Mouse (Mus musculus) skeletal muscle tissue, adult 2 months (tissue): Measurements from ENCODE around the gene Hsd17b11.

Source experiments
- DNase-seq: peaks from one replicate; pipeline ENCODE4 v3.0.0-alpha.2; 2012; ENCODE audit warnings: low read depth, low spot score

Gene Hsd17b11

DNA sequence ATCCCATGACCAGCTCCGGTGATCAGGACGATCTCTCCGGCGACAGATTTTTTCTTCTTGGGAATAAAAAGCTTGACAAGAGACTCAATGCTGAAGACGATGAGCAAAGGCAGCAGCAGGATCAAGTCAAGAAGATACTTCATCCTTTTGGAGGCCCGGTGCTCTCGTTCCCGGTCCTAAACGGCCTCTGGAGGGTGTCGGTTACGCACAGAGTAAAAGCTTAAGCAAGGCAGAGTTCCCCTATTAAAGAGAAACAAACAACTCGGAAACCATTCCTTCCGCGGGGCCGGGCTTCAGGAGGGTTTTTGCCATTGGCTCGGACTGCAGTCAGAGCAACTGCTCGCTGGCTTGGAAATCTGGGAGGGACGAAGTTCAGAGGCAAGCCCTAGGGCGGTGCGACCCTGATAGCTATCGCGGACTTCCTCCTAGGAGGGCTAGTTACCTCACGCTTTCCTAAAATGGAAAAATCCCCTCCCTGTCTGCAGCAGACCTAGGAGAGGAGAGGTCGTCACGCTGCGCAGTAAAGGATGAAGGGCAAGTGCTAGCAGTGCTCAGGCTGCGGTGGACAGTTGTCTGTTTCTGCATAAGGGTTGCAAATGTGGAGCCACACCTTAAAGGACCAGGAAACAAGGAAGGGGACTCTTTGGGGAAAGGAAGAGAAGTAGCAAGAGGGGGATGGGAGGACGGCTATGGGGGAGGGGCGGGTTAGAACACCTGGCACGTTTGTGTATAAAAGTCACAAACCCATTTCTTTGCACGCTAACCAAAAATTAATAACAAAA, at the start of gene Hsd17b11:
Gene Hsd17b11, minus strand, starts transcription at position 323 of the 782 bp plus-strand sequence.
- peak; percentile 88 for DNase-seq

DNA sequence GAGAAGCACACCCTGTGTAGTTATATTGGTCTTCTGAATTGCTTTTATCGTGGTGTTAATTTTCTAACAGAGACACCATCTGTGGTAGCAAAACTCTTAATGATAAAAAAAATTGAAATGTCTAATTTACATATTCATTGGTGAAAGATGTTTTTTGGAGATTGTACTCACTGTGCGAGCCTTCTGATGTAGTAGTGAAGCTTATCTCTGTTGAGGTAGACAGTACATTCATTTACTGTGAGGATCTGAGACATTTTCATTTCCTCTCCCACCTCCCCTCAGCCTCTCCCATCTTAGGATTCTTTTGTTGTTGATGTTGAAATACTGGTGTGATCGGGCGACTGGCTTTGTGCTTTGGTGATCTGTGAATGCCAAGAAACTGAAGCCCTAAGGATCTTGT, 49.3 kb upstream of the Hsd17b11 start:
- no peak for DNase-seq

DNA sequence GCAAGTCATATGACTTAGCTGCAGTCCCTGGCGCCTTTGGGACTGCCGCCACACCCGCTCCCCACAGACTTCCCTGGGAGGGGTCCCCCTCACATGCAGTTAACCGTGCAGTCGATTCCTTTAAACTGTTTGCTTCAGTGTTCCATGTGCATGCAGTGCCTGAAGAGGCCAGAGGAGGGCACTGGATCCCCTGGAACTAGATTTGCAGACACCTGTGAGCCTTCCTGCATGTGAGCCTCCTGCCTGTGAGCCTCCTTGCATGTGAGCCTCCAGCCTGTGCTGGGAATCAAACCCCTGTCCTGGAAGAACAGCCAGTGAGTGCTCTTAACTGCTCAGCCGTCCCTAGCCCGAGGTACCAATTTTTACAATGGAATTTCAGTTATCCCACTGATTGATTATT, 47.0 kb upstream of the Hsd17b11 start:
- peak; percentile 26 for DNase-seq

DNA sequence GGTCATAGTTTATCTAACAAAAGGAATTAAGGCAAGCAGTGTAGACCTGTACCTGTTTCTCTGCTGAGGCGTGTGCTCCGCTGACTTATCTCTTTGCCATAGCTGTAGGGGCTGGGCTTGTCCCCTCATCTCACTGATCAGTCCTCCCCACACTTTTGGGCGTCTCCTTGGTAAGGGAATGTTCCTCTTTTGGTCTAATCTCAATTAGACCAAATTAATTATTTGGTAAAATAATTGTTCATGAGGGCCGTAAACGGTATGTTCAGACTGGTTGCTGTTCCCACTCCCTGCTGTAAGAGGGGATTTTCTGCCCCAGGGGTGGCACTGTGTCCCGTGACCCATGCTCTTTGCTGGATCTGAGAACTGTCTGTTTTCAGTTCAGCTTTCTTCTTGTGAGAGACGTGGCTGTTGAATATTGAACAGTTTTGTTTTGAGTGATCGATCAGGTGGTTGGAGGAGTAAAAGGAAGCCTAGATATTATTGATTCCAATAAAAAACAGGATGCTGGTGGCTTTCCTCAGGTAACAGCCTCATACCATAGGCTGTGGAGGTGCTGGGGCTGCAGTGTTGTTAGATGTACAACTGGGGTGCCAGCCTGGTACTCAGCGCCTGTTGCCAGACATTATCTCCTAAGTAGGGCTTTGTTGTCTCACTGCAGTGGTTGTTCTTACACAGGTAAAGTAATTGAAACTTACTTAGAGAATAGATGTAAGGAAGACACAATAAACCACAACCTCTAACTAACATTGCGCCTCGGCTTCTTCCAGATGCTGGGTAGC, 41.2 kb upstream of the Hsd17b11 start:
- no peak for DNase-seq

DNA sequence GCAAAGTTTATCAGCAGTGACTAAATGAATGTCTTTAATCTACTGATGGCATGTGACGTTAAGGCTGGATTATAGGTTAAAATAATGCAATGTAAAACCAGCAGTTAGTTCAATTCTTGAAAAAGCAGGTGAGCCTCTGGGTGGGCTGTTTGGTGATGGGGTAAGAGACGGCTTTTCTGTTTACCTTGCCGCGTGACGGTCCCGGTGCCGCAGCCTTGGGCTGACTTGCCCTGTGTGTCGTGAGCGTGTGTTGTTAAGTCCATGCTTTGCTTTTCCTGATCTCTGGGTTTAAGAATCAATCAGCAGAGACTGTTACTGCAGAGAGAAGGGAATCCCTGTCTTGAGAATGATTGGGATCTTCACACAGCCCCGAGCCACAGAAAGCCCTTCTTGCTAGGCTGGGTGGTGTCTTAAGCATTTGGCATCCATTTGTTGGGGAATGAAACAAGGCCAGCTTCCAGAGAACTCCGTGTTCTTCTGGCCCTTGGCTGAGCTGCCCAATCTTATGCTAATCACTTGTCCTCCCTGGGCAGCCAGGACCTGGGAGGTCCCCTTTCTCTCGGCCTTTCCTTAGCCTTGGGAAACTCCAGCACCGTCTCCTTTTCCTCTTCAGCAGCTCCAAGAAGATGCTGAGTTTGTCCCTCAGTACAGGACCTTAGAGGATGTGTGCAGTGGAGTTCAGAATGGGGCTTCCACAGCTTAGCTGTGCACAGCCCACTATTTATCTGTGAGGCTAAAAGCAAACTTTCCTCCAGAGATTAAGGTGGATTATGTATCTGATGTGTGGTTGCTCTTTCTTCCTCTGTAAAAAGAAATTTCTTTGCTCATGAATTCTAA, 40.4 kb upstream of the Hsd17b11 start:
- DNase-seq: peak; percentile 73

DNA sequence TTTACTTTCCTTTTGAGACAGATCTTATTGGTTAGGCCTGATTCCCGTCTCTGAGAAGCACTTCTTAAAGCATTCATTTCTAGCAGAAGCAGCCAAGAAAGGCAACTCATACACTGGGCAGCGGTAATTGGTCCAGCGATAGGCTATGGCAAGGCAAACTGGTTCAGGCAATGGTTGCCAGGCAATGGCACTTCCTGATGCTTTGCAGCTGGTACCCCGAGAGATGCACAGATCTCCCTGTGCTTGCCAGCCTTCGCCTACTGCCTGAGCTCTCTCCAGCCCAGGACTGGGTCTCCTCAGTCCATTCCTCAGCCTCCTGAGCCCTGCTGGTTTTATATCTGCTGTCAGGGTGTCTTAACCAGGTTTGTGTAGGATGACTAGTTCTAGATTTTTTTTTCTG, 38.7 kb upstream of the Hsd17b11 start:
- no peak for DNase-seq

DNA sequence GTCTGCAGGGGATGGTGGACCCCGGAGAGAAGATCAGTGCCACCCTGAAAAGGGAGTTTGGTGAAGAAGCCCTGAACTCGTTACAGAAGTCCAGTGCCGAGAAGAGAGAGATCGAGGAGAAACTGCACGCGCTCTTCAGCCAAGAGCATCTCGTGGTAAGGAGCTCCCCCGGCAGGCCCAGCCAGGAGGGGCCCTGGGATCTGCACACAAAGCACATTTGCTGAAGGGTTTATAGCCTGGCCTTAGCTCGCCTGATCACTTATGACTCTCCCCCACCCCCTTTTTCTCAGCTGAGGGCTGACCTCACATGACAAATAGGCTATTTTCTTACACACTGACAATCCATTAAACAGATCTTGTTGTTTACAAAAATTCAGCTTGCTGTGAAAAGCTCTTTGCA, 37.9 kb upstream of the Hsd17b11 start:
- DNase-seq: no peak

DNA sequence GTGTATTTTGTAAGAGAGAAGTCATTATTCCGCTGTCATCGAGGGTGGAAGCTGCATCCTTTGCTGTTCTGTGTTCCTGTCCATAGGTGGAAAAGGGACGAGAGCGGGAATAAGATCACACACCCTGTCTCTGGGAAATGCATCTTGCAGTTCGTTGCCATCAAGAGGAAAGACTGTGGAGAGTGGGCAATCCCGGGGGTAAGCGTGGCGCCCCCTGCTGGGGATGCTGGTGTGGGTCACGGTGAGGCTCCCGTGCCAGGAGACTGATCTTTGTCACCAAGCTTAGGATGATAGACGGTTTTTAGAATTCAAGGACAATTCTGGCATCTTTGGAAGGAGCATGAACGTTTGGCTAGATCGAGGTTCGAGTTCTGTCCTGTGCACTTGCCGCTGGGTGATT, 36.3 kb upstream of the Hsd17b11 start:
- DNase-seq: no peak

DNA sequence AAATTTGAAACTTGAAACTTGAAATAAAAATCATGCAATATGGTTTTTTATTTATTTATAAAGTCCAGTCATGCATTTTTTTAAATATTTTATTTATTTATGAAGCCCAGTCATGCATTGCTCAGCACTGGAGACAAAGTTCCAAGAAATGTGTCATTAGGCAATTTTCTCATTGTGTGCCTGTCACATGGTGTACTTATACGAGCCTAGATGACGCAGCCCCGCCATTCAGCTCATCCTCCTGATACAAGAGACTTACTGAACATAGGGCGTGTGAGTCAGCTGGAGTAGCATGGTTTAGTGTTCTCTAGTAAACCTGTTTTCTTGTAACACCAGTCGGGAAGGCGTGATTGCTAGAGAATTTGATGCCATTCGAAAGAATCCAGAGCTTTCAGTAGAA, 34.6 kb upstream of the Hsd17b11 start:
- DNase-seq: no peak

DNA sequence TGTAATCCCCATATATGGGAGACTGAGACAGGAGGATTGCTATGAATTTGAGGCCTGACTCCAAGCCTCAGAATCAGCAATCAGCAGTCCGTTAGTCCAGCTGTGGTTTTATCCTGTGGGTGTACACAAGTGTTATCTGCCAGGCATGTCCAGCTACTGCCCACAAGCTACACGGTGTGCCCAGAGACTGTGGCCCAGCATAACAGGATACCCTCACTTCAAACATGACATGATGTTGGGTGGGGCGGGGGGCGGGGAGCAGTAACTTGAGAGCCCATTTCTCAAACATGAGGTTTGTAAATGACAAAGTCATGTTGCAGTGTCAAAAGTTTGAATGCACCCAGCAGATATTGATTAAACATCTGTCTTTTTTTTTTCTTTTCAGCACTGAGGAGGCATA, 34.1 kb upstream of the Hsd17b11 start:
- DNase-seq: no peak

DNA sequence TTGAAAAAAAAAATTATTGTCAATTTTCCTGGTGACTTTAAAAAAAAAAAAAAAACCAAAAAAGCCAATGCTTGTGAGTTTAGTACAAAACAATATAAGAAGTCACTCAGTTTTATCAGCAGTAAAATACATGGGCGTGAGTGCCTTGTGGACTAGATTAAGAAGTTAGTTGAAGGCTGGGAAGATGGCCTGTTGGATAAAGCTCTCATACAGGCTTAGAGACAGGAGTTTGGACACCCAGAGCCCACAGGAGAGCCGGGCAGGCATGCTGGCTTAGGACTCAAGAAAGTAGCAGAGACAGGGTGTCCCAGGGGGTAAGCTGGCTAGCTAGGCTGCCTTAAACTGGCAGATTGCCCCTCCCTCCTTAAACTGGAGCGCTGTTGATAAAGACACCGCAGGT, 33.2 kb upstream of the Hsd17b11 start:
- no peak for DNase-seq

DNA sequence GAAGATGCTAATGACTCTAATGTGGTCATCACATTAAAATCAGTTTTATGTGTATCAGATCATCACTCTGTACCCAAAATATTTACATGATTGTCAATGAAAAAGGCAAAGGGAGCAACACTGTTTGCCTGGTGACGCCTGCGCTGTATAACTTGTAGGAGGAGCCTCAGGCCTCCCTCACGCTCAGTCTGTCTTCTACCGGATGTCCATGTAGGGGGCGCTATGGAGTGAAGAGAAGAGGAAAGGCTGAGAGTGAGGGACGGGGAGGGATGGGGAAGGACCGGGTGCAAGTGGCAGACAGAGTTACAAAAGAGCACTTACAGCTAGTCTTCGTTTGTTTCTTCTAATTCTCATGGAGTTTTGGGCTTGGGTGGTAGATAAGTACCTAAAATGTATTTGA, 31.2 kb upstream of the Hsd17b11 start:
- DNase-seq: no peak

DNA sequence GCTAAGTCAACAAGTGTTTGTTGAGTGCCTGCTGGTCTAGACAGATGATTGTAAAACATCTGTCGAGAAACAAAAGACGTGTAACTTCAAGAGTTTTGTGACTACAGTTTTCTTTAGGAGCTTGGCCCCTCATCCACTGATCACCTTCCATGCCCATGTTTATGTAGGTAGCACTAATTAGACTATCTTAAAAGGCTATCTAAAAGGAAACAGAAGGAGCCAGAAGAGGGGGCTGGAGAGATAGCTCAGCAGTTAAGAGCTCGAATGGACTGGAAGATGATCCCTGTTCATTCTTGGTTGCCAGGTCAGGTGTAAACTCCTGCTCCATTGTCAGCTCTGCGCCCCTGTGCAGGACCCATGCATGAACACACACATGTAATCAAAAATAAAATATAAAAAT, 26.4 kb upstream of the Hsd17b11 start:
- no peak for DNase-seq

DNA sequence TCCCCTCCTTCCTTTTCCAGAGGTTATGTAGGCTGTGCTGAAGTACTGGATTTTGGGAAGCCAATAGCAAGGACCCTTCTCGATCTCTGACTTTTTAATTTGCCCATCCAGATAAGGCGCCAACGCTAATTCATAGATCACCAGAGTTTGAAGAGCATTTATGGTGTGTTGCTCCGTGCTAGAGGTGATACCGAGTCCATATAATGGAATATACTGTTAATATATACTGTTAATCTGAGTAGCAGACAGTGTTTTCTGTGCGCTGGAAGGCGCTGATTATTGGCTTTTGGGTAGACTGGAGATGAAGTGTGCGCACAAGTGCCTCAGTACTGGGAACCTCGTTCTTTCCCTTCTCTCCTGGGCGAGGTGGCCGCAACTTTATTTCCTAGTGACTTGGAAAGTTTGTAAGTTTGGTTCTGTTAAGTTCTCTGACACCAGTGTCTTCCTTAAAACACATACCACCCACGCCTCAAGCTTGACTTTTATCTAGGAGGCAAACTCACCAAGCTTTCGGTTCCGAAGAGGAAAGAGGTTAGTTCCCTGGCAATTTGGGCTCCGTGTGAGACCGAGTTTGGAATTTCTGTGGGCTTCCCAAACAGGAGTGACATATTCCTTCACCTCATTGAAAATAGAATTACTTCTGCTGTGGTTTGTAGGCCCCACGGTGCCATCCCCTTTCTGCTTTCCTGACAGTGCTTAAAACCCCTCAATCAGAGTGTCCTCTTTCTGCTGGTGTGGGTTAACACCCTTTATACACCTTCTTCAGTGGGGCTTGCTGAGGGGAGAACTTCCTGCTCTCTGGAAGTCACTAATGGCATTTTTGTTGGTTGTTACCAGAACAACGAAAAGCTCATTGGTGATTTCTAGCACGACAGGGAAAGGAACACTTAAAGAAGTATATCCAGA, 25.7 kb upstream of the Hsd17b11 start:
- no peak for DNase-seq

DNA sequence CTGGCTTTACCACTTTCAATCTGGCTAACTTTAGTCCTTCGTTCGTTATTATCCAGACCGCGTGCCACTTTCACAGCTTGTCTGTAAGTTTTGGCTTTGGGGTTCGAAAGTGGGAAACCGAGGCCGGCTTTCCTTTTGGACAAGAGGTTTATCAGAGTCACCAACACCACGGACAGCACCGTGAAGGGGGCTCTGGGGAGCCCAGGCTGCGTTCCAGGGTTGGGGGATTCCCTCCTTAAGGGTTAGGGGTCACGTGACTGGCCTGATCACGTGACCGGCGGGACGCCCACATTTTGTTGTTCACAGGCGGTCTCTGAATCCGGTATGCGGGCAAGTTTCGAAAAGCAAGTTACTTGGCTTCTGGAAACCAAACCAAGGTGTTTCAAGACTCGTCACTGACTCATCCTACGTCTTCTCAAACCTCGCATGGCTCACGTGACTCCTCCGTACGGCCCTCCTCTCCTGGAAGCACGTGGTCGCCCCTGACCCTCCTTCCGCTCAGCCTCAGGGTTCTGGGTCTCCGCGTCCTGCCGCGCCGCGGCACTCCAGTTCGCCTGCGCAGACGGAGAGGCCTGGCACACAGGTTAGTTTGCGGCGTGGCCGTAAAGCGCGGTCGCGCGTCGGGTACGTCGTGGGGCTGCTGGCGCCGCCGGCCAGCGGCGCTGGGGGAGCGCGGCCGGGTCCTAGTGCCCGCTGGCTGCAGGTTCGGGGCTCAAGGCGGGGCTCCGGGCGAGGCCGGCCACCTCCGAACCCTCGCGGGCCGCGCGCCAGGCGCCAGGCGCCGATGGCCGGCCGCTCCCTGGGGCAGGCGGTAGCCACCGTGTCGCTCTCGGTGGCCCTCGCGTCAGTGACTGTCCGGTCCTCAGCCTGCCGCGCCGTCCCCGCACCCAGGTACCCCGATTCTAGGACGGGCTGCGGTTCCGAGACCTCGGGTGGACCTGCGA, 24.8 kb upstream of the Hsd17b11 start, which contains the start of gene Nudt9:
Gene Nudt9, plus strand, starts transcription at position 51 of the 944 bp plus-strand sequence.
- peak; percentile 99 for DNase-seq

DNA sequence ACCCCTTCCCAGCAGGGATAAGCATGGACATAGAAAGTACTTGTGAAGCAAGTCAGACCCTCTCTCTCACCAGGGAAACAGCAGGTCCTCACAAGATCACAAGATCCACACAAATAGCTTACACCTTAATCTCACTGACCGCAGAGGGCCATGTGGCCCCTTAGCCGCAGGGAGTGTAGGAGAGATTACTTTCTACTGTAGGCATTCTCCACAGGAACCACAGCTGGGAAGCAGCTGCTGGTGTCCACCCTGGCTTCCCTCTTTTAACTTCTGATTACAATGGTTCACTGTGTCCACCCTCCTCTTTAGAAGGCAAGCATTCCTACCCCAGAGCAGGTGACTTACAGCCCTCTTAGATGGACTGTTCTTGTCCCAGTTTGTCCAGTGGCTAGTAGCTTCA, 22.0 kb upstream of the Hsd17b11 start:
- DNase-seq: no peak

DNA sequence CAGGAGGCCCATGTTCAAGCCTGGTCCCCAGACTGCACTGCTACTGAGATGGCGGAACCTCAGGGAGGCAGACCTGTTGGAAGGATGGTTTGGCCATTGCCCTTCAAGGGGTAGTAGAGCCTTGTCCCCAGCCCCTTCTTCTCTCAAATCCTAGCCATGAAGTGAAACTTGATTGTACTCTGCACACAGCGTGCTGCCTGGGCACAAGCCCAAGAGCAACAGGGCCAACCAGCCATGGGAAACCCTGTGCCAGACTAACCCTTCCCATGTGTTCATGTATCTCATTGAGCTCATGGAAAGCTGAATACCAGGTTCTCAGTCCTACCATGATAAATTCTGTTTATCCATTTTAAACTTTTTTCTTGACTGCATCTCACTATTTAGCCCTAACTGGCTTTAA, 21.2 kb upstream of the Hsd17b11 start:
- DNase-seq: no peak

DNA sequence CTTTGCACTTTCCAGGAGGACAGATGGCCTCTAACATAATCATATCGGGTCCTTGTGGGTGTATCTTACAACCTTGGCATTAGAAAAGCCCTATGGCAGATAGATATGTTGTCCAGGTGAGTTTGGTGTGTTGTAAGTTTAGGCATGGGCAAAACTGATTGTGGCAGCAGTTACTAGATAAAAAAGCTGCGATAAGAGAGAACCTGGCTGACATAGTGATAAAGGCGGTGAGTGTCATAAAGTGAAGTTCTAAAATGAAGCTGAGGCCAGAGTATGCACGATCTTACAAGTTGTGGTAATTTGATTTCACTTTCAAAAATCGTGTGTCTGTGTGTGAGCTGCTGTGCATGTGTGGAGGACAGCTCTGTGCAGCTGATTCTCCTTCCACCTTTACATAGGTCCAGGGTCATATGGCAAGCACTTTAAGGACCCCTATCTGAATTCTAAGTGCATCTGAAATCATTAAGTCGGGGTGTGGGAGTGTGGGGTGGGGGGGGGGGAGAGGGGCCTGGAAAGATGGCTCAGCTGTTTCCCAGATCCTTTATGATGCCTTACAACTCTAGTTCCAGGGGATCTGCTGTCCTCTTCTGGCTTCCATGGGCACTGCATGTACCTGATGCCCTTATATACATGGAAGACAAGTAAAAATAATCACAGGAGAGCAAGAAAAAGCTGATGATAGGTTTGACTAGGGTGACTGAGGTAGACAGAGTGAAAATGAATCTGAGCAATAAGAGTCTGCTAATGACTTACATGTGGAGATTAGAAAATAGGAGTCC, 17.6 kb upstream of the Hsd17b11 start:
- DNase-seq: no peak

DNA sequence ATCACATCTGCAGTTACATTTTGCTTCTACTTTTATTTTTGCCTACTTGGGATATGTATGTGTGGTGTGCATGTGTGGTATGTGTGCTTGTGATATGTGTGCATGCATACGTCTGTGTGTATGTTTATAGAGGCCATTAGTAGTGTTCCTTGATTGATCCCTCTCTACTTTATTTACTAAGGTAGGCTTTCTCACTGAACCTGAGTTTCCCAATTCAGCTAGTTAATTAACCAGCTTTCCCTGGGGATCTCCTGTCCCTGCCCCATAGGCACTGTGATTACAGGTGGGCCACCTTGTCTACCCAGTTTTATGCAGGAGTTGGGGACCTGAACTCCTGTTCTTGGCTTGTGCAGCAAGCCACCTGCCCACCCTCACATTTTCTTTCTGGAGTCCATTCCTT, 15.0 kb upstream of the Hsd17b11 start:
- DNase-seq: no peak
